Mouse (Mus musculus): Measurements from ENCODE around the gene P2rx7.

P2rx7 gene

DNA sequence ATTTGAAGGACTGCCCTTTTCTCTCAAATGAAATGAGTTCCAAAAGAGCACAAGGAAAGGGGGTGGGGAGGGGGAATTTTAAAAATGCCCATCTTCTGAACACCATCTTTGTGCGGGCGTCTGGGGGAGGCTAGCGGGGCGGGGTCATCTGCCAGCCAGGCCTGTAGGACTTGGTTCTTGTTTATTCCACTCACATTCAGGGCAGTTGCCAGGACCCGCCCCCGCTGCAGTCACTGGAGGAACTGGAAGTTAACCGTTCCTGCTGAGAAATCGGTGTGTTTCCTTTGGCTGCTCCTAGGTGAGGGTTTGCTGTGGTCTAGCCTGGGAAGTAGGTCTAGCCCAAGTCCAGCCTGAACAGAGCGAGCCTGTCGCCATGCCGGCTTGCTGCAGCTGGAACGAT lies at the start of gene P2rx7:
Gene P2rx7, plus strand, starts transcription at position 211 of the 400 bp plus-strand sequence.
- DNase-seq = peak; percentile 34 to 59

DNA sequence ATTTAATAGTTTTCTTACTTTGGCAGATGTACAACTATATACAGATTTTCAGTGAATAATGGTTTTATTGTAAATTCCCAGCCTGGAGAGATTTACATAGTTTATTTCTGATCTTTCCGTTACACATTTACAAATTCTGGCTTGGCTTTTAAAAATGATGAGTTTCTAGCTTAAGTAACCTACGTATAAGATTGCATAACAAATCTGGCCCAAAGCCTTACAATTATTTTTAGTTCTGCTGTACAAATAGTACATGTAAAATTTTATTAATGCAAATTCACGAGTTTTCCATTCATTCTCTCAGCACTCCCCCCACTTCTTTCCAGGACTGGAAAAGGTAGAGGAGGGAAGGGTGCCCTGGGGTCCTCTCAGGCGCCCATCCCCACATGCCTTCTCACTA lies 48.2 kb upstream of the P2rx7 start:
- DNase-seq = no peak

DNA sequence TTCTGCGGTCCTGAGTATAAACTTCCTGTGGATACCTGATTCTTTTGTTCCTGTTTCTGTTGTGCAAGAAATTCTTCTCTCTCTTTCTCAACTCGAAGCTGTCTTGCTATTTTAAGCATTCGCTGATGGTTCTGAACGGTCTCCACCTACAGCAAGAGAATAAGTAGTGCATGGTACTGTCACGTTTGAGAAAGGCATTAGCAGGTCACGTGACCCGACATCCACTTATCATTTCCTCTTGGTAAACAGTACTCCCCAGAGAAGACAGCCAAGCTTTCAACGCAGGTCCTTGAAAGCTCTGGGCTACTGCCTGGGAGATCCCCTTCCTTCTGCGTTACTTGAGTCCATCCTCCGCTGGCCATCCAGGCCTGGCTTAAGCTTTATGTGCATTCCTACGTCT lies 41.5 kb upstream of the P2rx7 start:
- DNase-seq = no peak

DNA sequence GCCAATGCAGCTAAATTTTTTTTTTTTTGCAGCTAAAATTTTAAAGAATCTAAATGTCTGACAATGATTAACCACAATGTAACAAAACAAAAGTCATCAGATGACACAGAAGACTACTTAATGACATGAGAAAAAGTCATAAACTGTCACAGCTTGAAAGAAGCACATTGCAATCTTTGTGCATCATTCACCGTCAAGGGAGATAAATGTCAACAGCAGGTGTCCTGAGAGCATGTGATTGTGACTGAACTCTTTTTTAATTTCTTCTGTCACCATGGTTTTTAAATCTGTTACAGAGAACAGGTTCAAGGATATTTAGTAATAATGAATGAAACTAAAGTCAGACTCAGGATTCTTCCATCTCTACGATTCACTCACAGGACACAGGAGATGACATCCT lies 38.8 kb upstream of the P2rx7 start:
- DNase-seq = no peak

DNA sequence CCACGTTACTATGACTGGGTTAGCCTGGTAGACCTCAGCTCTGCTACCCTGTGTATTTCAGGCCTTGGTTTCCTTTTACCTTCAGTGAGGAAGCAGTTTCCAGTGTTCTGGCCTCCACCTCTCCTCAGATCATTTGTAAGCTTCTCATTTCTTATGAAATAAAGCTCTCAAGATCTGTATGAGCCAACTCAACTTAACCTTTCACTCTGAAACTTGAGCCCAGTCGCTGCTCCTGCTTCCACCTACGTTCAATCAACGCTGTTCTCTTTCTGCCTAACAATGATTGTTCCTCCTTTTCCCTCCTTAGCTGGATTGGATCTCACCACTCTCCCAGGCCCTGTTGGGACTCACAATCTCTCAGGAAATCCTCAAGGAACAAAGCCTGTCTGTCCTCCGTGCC lies 32.1 kb upstream of the P2rx7 start:
- DNase-seq = no peak

DNA sequence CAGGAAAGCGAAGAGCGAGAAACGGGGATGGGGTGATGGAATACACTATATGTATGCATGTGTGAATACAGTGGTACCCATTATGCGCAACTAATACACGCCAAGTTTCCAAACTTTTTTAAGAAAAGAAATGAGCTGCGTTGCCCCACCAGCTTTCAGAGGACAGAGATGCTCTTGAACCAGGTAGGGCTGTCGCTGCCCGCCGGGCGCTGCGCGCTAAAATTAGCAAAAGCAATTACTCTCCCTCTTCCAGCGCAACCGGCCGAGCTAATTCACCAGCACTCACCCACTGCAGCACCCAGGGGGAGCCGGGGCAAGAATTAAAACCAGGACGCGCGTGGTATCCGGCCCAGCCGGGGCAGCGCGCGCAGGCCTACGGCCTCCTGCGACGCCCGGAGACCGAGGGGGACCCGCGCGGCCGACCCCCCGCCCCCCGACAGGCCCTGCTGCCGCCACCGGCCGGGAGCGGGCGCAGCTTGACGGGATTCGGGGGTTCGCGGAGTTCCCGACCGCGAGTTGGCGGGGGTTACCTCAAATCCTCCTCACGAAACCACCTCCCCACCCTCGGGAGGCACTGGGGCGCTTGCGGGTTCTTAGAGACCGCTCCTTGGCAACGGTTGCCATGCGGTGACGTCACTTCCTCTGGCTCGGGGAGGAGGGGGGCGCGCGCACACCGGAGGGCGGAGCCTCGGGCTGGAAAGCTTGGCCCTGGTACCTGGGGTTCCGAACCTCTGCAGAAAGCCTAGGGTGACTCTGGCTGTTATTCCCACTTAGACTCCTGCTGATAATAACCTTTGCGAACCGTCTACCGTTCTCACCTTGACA lies 29.6 kb upstream of the P2rx7 start, which contains the start of gene Ift81:
Gene Ift81, minus strand, starts transcription at position 611 of the 825 bp plus-strand sequence.
- peak; percentile 97 to 99 for DNase-seq

DNA sequence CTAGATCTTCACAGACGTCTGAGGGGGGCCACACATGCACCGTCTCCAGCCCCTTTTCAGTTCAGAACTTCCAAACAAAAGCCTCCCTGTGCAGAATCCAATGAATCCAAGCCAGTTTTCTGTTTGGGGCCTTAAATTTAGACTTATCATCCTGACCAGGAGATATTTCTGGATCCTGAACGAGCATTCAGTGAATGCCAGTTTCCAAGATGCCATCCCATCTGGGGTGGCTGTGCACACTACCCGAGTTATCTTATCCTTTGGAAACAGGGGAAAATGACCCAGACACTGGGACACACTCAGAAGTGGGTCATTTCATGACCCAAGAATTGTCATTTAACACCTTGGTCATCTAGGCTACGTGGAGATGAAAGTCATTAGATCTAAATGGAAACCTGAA lies 26.0 kb upstream of the P2rx7 start:
- no peak for DNase-seq

DNA sequence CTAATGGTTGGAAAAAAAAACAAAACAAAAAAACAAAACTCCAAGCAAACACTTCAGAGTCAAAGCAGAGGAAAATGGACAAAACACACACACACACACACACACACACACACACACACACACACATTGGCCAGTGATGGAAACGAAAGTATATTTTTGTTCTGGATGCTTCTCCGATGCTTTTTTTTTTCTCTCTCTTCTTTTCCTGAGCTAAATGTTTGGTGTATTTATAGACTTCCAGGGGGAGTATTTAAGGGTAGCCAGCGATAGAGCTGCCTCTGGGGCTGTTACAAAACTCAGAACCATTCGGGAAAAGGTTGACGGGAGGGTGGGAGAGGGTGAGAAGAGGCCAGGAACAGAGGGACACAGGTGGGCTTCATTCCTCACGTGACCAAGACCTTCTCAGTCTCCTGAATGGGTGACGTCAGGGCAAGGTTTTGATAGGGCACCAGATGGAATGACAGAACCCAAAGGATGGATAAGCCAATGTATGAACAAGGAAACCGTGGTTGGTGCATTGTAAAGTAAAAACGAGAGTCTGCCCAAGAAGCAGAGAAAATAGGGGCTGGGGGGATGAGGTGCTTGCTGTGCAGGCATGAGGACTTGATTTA lies 23.9 kb upstream of the P2rx7 start:
- no peak for DNase-seq

DNA sequence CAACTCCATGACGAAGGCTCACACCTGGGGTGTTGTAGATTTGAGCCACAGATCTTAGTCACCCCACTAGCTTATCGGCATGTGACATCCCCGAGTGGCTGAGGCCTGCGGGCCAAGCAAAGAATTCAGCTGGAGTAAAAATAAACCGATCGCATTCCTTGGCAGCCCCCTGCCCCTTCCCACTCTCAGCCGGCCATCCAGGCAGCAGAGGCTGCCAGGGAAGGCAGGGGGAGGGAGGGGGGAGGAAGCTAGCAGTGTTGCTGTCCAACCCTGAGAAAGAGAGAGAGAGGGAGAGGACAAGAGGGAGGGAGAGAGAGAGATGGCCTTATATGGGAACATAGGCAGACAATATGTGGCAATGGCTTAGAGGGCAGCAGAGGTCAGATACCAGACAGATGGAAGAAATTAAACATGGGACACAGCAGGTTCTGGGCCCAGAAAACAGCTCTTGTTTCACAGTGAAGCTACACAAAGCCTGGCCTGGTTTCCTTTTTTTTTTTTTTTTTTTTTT lies 22.3 kb upstream of the P2rx7 start:
- DNase-seq = peak in 1 of 2 experiments; percentile 46

DNA sequence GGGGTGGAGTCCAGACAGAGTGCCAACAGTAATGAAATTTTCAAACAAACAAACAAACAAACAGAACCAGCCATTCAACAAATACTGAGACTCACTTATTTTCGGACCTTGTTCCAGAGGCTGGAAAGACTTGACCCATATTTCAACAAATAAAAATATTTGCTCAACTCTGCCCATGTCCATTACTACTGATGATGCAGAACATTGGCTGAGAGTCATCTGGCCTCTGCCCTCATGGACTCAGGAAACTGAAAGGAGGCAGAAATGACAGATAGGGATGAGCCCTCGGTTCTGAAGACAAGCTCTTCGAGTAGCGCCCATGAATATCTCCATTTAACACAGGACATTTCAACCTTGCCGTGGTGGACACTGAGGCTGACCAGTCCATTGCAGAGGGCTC lies 21.2 kb upstream of the P2rx7 start:
- DNase-seq = no peak

DNA sequence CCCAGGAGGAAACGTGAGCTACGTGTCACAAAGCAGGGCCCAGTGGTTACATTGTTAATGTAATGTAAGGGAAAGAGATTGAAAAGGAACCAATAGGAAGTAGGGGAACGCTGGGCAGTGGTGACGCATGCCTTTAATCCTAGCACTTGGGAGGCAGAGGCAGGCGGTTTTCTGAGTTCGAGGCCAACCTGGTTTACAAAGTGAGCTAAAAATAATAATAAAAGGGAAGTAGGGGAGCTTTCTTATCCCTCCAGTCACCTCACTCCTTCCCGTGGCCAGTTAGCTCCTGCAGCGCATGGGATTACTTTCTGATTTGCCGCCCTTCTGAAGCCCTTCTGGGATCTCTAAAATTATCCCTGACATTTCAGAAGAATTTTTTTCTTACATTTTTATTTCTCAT lies 19.9 kb upstream of the P2rx7 start:
- no peak for DNase-seq

DNA sequence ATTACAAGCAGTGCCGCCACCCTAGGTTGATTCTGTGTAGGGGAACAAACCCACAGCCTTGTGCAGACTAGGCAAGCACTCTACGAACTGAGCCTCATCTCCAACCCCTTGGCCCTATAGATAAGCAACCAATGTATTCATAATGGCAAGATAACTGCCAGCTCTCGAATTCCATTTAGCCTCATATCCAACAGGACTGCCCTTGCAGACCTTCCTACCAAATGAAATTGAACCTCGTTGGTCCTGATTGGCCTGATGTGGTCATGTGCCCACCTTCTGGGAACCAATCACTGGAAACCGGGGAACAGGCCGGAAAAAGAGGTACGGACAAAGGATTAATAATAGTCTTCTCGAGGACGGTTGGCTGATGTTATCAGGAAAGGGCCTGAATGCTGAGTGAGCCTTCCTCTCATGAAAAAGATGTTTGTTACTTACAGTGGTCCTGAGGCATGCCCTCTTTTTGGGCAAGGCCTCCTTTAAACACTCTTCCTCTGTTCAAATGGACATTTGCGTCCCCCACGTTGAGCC lies 18.7 kb upstream of the P2rx7 start:
- no peak for DNase-seq

DNA sequence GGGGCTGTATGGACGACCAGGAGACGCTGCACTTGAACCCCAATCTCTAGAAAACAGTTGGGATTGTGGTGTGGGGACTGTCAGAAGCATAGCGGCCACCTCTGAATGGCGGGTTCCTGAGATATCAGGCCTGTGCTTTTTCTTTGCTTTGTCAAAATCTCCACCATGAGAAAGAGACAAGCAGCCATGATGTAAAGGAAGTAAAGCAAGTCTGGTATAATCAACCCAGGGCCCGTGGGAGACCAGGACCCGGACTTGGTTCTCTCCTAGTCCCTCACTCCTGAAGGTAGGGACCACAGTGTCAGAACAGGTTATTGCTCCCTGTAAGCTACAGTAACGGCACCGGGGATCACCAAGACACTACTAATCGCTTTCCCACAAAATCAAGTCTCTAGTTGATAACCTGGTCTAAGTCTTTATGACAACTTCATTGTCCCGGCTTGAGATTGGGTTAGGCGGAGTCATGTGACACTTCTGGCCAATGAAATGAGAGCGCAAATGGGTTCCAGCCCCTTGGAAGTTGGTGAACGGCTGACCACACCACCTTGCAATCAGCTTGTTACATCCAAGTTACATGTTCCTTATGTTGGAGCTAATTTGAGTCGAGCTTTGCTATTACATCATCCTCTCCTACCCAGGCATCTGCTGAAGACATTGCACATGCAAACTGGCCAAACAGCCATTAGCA lies 18.0 kb upstream of the P2rx7 start:
- no peak for DNase-seq

DNA sequence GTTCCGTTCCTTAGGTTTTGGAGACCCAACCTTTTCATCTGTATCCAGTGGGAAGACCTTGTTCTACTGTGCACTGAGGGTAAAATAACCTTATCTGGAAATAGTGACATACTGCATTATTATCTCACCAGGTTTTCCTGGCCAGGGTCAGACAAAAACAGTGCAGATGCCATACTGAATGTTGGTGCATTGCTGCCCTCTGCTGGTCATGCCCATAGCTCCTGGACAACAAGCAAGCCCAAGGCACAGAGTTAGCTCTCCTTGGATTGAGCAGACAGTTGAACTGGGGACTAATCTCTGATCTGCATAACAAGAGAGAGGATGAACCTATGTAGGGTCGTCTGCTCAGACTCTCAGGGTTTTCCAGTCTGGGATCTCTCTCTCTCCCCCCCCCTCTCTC lies 16.5 kb upstream of the P2rx7 start:
- peak; percentile 95 to 96 for DNase-seq

DNA sequence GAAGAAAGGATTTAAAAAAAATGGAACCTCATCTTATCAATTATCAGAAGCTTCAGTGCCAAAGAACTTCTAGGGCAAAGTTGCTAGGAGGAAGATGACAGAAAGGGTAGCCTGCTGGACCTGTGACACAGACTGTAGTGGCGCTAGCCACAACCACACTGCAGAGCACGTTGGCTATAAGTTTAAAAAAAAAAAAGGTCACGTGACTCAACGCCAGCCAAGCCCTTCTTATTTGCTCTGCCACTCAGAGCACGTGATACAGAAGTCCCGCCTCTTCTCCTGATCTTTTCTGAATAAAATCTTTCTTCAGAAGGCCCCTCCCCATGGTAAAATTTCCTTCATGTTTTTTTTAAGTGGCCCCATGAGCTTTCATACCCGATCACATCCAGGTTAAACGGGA lies 8.5 kb upstream of the P2rx7 start:
- DNase-seq = no peak

DNA sequence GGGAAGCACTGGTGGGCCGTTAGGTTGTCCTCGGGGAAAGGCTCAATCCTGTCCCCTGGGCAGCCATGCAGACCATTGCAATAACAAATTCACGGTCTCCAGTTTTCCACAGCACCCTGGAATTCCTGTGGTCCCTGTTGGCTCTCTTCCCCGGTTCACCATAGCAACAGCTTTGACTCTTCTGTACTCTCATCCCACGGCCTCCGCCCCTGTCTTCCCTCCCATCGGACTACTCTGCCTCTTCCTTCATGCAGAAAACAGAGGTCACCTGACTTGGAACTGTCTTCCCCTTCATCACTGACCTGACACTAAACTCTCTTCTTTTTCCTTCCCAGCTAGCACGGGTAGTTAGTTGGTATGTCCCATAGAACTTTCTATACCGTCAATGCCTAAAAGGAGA lies 7.4 kb upstream of the P2rx7 start:
- DNase-seq = no peak

DNA sequence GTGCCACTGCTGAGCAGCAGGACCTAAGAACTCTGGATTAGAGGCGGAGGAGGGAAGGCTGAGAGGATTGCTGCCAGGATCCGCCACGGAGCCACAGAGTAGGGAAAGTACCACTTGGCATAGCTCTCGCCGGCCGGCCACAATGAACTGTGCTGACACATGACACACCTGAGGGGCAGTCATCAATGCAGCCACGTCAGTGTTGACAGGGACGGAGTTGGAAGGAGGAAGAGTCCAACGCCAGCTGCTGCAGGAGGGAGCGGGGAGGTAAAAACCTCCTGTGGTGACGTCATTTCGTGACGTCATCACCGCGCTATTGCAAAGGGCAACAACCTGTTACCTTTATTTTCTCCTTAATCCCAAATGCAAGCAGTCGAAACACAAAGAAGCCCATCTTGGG lies 6.8 kb upstream of the P2rx7 start:
- peak in 1 of 2 experiments; percentile 53 for DNase-seq

DNA sequence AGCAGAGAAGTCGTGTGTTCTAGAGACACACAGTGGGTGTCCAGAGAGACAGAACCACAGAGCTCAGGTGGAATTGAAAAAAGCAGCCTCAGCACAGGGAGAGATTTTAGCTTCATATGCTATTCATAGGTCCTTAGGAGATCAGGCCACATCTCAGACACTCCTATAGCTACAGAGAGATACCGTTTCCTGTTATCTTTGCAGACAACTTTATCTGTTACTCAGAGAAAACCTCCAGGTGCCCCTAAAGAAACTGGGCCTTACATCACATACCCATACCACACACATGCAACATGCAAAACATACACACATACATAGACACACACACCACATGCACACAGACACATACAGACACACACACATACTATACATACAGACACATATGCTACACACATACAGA lies 5.4 kb upstream of the P2rx7 start:
- no peak for DNase-seq

DNA sequence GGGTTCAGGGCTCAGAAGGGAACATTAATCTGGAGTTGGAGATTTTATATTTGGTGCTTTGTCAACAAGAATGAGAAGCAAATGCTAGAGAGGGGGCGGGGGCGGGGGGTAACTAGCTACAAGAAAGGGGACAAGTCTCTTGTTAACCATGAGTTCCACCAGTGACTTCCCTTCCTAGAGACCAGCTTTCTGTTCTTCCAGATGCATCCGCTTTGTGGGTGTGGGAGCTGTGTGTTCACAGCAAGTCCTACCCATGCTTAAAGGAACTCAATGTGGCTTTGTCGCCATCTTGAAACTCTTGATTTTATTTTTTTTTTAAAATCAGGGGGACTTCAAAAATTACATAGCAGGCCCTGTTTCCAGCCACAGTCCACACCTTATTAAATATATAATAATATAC lies 4.2 kb upstream of the P2rx7 start:
- DNase-seq = no peak

DNA sequence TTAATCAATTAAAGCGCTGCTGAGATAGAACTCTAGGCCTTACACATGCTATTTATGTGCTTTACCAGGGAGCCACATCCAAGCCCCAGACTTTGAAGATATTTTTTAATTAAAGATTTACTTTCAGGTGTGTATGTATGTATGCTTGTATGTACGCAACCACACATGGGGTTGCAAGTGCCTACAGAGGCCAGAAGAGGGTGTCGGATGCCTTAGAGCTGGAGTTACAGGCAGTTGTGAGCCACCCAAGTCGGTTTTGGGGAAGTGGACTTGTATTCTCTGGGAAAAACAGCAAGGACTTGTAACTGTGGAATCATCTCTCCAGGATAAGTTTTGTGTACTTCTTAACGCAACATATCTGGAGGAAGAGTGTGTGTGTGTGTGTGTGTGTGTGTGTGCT lies 3.7 kb upstream of the P2rx7 start:
- no peak for DNase-seq

DNA sequence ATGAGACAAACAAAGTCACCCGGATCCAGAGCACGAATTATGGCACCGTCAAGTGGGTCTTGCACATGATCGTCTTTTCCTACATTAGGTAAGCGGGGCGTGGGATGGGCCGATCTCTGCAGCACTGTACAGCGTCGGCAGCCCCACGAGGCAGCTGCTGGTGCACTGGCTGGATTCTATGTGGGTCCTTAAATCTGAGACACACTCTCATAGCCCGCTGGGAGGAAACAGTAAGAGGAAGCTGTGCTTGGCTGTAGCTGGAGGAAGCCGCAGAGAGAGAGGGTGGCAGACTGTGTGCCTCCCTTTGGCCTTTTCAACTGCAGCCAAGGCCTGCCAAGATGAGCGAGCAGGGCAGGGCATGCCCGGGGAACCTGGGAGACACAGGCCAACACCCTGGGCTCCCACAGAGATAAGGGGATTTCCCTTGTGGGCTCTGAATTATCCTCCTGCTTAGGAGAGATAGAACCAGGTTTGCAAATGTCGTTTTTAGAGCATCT lies 448 bp downstream of the P2rx7 start:
- DNase-seq = peak; percentile 43 to 48

DNA sequence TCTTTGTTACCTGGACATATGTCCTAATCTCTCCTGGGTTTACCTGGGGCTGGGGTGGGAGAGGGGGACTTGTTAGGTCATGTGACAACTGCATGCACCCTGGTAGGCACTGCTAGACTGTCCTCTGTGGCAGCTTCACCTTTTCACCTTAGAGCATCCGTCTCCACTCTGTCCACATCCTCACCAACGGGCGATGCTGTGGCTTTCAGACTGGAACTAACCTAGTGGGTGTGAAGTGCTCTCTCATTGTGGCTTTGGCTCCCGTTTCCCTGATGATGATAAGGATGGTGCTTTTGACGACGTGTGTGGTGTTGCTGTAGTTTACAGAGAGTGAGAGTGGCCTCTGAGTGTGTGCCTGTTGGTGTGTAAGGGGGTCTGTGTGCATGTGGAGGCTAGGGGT lies 1.6 kb downstream of the P2rx7 start:
- no peak for DNase-seq

DNA sequence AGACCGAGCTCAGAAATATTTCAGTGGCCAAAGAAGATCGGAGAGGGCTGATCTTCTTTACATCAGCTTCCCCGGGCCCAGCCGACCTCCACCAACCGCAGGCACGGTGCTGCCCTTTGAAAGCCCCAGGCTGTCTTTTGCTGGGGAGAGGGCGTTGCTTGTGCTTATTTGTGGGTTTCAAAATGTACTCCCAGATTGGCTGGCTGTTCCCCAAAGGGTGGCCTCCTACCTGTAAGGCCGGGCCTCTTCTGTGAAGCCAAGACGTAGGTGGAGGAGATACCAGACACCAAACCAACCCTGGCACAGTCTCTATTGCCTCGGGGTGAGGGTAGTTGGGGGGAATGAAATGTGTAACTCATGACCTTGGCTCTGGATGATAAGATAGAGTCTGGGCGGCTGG lies 2.3 kb downstream of the P2rx7 start:
- no peak for DNase-seq

All from cerebellum, postnatal 25 days (tissue).